Mouse (Mus musculus) lung, postnatal 4 days (tissue): ENCODE data around the gene Erh.

ENCODE experiments used
- DNase-seq, 2 experiments: peaks; one replicate each; pipeline ENCODE4 v3.0.0; 2021

Gene Erh

GRCm38 (mm10) chr12:80615371-80616257, 28.5 kb downstream of the Erh start:
- DNase-seq = no peak

GRCm38 (mm10) chr12:80612113-80612791, 31.9 kb downstream of the Erh start:
- DNase-seq = no peak

- DNase-seq = no peak
These were observed 34.2 kb downstream of the Erh start for GRCm38 (mm10) chr12:80609928-80610327.

- DNase-seq = no peak
These were observed 35.6 kb downstream of the Erh start for GRCm38 (mm10) chr12:80608576-80608975.

- no peak for DNase-seq
These were observed 39.9 kb downstream of the Erh start for GRCm38 (mm10) chr12:80604218-80604617.

GRCm38 (mm10) chr12:80603566-80603965, 40.6 kb downstream of the Erh start:
- DNase-seq = peak; percentile 84 to 92

GRCm38 (mm10) chr12:80602432-80602831, 41.7 kb downstream of the Erh start:
- DNase-seq = no peak

GRCm38 (mm10) chr12:80601597-80602269, 42.4 kb downstream of the Erh start:
- no peak for DNase-seq

- peak; percentile 61 to 80 for DNase-seq
These were observed 45.4 kb downstream of the Erh start for GRCm38 (mm10) chr12:80598756-80599155.

- DNase-seq = no peak
These were observed 45.9 kb downstream of the Erh start for GRCm38 (mm10) chr12:80598236-80598635.

GRCm38 (mm10) chr12:80595968-80596367, 48.2 kb downstream of the Erh start:
- DNase-seq = no peak

GRCm38 (mm10) chr12:80595566-80595965, 48.6 kb downstream of the Erh start:
- no peak for DNase-seq

GRCm38 (mm10) chr12:80594781-80595180, 49.4 kb downstream of the Erh start:
- no peak for DNase-seq

GRCm38 (mm10) chr12:80594141-80594540, 50.0 kb downstream of the Erh start:
- DNase-seq = no peak

- peak; percentile 36 to 56 for DNase-seq
These were observed 59.2 kb downstream of the Erh start for GRCm38 (mm10) chr12:80584973-80585372.
